Mouse (Mus musculus) myocyte (in vitro differentiated cells): ENCODE results near the gene Akain1.

Source experiments
- E2F4 ChIP-seq: IDR thresholded peaks from one replicate; pipeline ENCODE4 v1.6.1; 2011; ENCODE audit warnings: mild to moderate bottlenecking, control low read depth, moderate library complexity; ENCODE audit not compliant: insufficient read depth
- MAX ChIP-seq: IDR thresholded peaks from one replicate; pipeline ENCODE4 v1.6.1; 2011; ENCODE audit warnings: low read depth, mild to moderate bottlenecking, control low read depth
- MYOG ChIP-seq, 3 experiments: IDR thresholded peaks; one replicate each; pipeline ENCODE4 v1.6.1; 2011; ENCODE audit warnings: control low read depth in 2 of 3, low read depth in 2 of 3, mild to moderate bottlenecking in 2 of 3; ENCODE audit not compliant: insufficient read length in 2 of 3, control insufficient read depth in 1 of 3, insufficient read depth in 1 of 3
- POLR2A ChIP-seq: IDR thresholded peaks from one replicate; pipeline ENCODE4 v1.6.1; 2011; ENCODE audit warnings: low read depth, mild to moderate bottlenecking, control low read depth, moderate library complexity; ENCODE audit not compliant: insufficient read length
- POLR2AphosphoS2 ChIP-seq: IDR thresholded peaks from one replicate; pipeline ENCODE4 v1.6.1; 2011; ENCODE audit warnings: low read depth, control low read depth; ENCODE audit not compliant: insufficient read length
- SRF ChIP-seq: IDR thresholded peaks from one replicate; pipeline ENCODE4 v1.6.1; 2011; ENCODE audit warnings: low read depth; ENCODE audit not compliant: control insufficient read depth, insufficient read length
- TCF12 ChIP-seq: IDR thresholded peaks from one replicate; pipeline ENCODE4 v1.6.1; 2011; ENCODE audit warnings: mild to moderate bottlenecking, control low read depth; ENCODE audit not compliant: poor library complexity, insufficient read depth, severe bottlenecking
- TCF3 ChIP-seq: IDR thresholded peaks from one replicate; pipeline ENCODE4 v1.6.1; 2011; ENCODE audit warnings: low read depth, control low read depth; ENCODE audit not compliant: insufficient read length
- USF1 ChIP-seq: IDR thresholded peaks from one replicate; pipeline ENCODE4 v1.6.1; 2011; ENCODE audit warnings: low read depth, mild to moderate bottlenecking, control low read depth, moderate library complexity

GRCm38 (mm10) chr17:69438990-69439491, at the start of gene Akain1:
- TF ChIP-seq USF1 (no peak), POLR2A (no peak), TCF12 (no peak), E2F4 (peak; percentile 40), TCF3 (no peak), POLR2AphosphoS2 (no peak), MYOG (IDR thresholded peaks at IDR 0.05; ENCODE audit: control insufficient read depth in 1 of 3, insufficient read depth in 1 of 3, insufficient read length in 2 of 3, low read depth in 2 of 3) (peak in 1 of 3 experiments; percentile 49), MAX (no peak), SRF (no peak)
